Mouse (Mus musculus): Measurements from ENCODE around the gene Efna4.

Efna4 gene

DNA sequence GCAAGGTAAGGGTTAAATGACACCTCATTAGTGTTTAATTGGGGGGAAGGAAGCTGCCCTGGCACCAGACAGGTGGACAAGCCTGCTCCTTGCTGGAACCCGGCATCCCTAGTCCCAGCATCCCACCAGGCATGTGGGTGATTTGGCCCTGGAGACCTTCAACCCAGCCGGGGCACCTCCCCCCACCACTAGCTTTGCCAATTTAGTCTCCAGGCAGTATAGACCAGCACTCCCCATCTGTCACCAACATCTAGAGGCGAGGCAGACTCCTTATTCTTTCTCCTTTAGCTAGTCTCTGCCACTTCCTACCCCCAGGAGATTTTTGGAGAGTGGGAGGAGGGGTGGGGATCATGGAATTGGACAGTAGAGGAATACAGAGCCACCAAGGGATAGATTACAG is 7.5 kb downstream of the Efna4 start:
- no peak for DNase-seq (ENCODE audit: low read depth)

DNA sequence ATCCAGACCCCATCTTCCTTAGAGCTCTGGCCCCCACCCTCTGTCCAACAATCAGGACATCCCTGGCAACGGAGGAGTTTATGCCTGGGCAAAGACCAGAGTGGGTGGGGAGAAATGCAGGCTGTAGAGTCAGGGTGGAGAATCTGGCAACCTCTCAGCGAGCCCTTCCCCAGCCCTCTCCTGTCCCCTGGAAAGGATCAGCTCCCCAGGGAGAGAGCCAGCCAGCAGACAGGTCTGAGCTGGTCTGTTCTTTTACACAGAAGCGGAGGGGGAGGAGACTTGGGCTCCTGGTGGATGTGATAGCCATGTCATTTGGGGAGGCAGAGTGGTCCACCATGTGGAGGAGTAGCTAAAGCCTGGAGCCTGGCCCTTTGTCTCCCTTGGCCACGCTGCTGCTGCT is 9.2 kb downstream of the Efna4 start:
- DNase-seq (ENCODE audit: low read depth): no peak

DNA sequence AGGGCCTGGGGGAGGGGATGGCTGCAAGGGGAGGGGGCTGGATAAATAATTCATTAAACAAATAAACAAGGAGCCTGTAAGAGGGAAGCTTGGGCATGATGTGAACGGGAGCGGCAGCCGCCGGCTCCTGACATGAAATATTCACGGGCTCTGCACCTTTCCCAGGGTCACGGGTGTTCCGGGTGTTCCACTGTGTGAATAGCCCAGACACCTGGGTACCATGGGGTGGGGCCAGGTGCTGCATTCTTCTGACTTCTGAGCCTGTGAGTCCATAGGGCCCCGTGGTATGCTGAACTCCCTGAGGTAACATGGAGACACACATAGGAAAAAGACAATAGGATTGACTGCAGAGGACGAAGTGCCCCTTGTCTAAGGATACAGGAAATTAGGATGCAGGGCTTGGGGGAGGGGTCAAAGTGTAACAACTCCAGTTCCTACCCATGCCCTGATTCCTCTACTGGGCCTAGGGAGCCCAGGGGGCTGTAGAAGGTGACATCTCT is 10.4 kb downstream of the Efna4 start:
- no peak for DNase-seq (ENCODE audit: low read depth)

DNA sequence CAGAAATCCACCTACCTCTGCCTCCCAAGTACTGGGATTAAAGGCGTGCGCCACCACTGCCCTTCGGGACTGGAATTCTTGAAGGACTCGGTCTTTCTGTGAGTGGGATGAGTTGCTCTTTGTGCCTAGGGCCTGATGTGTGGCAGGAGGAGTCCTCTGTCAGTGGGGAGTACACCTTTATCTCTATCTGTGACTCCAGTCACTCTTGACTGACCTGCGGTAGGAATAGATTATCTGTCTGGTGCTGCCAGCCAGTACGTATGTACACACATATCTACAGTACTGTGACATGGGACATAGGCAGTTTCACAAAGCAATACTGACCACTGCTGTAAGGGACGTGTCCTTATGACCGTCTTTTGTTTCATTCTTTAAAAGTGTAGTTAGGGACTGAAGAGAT is 11.9 kb downstream of the Efna4 start:
- DNase-seq (ENCODE audit: low read depth): no peak

DNA sequence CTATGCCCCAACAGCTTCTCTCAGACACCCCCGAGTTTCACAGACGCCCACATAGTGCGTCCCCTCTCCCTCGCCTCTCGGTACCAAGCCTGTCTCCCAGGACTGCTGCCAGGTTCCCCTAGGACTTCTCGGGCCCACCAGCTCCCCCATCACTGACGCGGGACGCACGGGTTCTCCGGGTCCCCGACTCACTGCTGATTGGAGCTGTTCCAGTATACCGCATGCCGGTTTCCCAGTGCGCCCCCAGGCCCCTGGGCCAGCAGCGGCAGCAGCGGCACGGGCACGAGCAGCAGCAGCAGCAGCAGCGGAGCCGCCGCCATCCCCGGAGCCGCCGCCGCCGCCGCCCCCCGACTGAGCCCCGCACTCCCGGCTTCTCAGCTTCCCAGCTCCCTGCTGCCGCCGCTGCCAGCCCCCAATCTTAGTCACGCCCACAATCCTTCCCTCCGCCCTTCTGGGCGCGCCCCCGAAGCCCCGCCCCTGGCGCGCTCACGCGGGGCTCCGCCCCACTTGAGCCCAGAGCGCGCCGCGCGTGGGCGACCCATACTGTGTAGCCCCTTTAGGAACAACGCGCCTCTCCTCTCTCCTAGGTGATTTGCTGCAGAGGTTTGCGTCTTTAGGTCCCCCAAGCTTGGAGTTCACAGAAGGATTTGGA is 15.2 kb downstream of the Efna4 start, which contains the start of gene Efna3:
Gene Efna3 (minus strand): TSS at position 452 of the 652 bp plus-strand sequence.
- DNase-seq (ENCODE audit: low read depth): no peak

DNA sequence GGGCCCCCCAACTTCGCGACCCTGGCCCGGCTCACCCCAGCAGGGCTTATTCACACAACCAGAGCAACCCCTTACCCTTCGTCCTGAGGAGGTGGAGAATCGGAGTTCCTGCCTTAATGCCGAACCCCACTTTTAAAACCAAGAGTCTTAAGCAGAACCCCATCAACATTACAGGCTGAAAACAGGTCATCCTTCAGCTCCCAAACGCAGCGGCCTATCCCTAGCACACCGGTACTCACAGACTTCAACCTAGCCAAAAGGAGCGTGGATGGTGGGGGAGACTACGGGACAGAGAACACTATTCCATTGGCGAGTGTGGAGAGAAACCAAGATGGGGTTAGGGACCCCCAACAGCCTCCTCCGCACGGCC is 15.7 kb downstream of the Efna4 start:
- no peak for DNase-seq (ENCODE audit: low read depth)

DNA sequence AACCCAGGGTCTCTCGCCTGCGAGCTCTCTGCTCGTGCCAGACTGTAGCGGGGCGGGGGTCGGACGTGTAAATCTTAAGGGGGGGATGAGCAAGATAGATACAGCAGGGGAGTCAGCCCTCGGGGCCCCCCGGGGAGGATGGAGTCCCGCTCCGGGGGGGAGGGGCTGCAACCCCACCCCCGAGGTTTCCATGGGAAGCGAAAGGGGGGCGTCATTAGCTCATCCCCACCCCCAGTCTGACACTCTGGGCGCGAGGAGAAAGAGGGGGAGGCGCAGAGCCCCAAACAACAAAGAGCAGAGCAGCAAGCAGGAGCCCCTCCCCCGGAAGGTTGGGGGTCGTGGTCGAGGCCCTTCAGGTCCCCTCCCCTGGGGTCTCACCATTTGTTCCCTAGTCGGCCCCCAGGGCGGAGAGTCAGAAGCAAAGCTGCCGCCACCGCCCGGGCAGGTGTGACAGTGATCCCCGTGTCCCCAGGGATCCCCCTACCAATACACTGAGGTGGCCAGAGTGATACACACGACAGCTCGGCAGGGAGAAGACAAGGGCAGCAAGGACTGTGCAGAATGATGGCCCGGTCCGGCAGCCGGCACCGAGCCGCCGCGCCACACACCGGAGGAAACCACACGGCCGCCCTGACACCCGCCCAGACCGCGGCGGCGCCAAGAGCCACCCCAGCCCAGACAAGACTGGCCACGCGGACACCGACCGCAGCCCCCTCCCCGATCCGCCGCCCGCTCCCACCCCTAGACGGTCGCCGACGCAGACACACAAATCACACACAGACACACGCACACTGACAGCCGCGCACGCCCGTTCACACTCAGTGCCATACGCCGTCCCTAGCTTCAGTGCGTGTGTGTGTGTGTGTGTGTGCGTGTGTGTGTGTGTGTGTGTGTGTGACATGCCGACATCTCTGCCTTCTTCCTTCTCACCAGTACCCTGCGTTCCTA is 16.4 kb downstream of the Efna4 start:
- DNase-seq (ENCODE audit: low read depth): no peak

DNA sequence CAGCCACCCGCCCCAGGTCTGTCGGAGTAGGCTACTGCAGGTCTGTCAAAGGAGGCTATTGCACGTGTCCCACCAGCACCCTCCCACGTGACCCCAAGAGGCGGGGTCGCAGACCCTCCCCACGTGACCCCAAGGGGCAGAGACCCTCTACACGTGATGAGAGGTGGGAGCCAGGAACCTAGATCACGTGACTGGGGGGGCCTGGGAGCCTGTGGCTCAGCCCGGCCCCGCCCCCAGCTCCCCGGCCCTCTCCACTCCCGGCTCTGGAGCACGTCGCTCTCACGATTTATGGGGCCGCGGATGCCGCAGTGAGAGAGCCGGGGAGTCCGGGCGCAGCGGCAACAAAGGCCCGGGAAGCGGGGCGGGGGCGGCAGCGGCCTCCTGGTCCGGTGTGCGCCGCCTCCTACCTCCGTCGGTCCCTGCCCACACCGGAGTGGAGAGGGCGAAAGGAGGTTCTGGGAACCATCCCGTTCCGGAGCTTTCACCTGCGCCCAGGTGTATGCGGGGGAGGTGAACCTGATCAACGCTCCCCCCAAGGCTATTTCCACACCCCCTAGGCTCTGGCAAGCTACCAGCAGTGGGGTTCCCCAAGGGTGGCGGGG is 17.1 kb downstream of the Efna4 start:
- DNase-seq (ENCODE audit: low read depth): no peak

DNA sequence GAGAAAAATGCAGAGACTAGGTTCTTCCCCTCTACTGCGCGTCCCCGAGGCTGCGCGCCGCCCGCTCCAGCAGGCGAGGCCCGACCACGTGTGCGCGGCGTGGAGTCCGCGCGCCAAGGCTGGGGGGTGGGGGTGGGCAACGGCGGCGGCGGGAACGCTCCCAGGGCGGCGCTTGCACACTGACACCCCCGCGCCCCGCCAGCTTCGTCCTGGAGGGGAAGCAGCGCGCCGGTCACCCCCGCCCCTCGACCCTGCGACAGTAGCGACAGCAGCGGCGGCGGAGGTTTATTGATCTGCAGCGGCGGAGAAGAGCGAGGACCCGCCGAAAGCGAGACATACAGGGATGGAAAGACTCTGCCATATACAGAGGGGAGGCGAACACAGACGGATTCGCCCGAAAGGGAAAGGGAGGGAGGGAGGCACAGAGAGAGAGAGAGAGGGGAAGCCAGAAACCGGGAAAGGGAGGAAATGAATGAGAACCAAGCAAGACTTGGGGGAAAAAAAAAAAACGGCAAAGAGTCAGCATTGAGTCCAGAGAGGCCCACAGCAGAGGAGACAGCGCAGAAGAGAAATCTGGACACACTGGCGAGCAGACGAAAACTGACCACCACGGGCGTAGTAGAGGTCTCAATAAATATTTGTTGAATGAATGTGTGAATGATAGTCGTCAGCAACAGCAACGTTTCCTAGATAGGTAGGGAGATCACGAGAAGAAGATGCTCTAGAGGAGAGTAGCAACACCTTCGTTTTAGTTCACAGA is 18.1 kb downstream of the Efna4 start:
- DNase-seq (ENCODE audit: low read depth): no peak

DNA sequence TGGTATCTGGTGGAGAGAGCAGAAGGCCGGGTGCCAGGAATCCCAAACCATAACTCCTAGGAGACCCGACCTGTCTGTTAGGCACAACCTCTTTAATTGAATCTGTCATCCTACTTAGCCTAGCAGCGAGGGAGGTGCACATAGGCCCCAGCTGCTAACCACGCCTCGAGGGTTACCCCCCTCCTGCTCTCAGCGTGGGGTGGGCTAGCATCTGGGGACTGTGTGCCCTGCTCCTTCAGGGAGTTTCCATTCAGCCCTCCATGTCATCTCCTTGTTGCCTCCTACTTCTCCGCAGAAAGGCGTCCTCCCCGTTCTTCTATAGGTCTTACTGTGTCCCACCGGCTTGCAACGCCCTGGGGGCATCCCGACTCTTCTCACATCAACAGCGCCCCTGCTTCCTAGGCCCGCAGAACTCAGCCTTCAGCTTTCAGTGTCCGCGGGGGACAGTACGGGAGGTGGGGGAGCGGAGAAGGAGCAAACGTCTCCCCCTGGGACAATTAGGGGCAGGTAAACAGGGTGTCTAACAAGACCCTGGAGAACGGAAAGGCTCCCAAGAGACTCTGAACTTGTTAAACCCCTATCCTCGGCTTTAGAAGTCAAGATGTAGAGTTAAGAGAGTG is 18.7 kb downstream of the Efna4 start:
- no peak for DNase-seq (ENCODE audit: low read depth)

DNA sequence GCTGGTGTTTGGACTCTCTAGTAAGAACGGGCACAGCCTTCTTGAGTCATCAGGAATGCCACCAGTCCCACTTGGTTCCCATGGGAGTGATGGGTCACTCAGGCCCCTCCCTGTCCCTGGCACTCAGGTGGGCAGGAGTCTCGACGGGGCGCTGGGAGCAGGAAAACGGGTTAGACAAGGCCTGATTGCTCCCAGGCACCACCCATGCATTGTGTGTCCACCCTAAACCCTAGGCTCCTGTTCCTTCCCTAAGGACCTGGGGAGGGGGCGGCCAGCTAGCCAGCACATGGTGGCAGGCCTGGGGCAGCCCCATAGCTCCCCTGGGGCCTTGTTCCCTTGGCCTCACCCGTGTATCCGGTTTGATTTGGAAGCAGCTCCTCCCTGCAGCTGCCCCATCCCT is 19.5 kb downstream of the Efna4 start:
- no peak for DNase-seq (ENCODE audit: low read depth)

DNA sequence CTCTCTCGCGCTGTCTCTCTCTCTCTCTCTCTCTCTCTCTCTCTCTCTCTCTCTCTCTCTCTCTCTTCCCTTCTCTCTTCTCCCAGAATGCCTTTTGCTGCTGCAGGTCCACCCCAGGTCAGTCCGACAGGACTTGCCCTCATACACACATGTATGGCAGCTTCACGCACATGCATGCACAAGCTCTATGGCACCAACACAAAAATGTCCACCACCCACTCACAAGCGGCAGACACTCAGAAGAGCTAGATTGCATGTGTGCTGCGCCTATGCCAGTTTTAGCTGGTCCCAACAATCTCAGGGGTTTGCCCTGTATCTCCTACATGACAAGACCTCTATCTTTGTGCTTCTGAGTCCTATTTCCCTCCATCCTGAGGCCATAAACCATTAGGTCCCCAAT is 20.6 kb downstream of the Efna4 start:
- DNase-seq (ENCODE audit: low read depth): no peak

DNA sequence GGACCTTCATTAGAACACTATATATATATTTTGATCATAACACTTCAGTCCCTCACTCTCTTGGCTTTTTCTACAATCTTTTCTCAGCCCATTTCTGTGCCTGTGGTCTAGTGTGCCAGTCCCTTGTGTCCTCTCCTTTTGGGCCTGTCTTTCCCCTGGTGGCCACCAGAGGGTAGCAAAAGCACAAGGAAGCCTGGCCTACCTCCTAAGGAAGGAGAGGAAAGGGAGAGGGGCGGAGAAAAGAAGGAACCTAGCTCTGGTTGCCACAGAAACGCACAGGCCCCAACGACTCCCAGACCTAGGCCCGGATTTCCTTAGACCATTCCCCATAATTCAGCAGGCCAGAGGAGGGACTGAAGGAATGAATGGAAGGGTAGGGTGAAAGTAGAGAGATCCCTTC is 21.0 kb downstream of the Efna4 start:
- DNase-seq (ENCODE audit: low read depth): peak; percentile 59

DNA sequence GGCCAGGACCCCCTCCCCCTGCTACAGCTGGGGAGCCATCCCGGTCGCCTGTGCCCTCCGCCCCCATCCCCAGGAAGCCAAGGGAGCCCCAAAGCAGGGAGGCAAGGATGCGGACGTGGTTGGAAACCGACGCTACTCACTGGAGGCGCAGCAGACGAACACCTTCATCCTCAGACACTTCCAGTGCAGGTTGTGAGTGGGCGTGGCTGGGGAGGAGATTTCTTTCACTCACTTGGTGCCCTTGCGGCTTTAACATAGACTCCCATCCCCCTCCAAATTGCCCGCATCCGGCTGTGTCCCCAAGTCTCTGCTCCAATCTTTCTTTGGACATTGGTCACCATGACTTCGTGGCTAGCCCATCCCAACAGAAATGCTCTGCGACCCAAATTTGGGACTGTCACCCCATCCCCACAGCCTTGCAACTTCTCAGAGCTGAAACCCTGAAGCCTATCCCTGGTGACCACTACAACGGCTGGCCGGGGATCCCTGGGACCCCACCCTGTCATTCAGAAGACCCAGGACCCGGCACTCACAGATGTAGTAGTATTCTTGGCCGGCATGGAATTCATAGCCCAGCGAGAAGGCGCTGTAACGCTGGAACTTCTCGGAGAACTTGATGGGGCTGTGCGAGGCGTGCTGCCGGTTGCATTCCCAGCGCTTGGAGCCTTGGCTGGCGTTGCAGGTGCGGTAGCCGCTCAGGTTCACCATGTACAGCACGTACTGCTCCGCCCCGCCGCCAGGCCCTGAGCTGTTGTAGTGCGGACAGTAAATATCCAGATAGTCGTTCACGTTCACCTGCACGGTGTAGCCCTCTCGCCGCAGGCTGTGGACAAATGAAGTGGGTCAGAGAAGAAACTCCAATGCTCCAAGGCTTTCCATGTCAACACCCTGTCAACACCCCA is 21.6 kb downstream of the Efna4 start:
- no peak for DNase-seq (ENCODE audit: low read depth)

DNA sequence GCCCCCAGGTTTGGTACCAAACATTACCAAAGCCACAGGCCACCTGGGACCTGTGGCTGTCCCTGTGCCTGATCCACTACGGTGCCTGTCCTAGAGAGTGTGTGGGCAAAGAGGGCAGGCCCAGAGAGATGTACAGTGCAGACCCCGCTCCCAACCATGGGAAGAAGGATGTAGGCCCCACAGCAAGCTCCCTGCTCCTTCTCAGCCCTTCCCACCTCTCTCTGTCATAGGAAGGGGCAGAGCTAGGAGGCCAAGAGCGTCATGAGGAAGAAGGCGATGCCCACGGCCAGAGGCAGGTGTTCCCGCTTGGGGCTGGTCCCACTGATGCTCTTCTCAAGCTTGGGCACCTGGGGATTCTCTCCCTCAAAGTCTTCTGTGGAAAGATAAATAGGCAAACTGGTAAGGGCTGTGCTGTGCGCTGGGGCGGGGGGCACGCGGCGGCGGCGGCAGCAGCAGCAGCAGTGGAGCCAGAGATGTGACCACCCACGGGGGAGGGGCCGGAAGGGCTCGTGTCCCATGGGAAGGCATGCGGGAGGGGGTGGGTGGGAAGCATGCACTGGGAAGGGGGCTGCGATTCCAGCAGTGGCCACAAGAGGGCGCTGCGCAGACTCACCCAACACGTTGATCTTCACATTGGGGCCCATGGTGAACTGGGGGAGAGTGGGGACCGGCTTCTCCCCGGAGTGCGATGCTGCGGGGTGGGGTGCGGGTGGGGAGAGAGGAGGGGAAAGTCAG is 22.5 kb downstream of the Efna4 start:
- no peak for DNase-seq (ENCODE audit: low read depth)

DNA sequence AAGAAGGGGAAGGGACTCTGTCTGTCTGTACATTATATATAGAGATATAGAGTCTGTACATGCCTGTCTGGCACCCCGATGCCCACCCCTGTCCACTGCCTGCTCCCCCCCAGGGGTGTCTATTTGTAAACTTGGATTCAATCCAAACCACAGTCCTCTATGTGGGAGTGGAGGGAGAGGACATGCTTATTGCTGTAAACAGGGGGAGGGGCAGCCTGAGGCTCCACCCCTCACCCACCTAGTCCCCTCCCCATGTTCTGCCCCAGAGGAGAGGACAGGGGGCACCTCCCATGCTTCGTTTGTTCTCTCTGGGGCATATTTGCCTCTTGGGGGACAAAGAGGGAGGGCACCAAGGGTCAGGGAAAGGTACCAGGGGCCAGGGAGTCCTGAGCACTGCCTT is 23.0 kb downstream of the Efna4 start:
- DNase-seq (ENCODE audit: low read depth): no peak

DNA sequence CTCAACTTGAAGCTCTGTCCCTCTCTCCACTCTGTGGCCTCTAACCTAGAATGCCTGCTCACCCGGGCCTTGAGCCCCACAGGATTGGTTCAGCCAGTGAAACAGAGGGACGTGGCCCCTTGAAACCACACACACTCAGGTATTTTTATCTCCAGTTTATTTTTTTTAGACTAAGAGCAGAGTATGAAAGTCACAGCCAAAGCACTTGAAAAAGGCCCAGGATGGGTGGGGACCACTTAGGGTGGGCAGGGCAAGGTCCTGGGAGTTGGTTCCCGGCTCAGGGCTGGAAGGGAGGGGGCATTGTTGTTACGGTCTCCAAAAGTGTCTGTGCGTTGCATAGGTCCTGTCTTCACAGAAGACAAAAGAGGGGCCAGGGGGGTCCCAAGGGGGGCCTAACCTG is 23.5 kb downstream of the Efna4 start:
- DNase-seq (ENCODE audit: low read depth): no peak

DNA sequence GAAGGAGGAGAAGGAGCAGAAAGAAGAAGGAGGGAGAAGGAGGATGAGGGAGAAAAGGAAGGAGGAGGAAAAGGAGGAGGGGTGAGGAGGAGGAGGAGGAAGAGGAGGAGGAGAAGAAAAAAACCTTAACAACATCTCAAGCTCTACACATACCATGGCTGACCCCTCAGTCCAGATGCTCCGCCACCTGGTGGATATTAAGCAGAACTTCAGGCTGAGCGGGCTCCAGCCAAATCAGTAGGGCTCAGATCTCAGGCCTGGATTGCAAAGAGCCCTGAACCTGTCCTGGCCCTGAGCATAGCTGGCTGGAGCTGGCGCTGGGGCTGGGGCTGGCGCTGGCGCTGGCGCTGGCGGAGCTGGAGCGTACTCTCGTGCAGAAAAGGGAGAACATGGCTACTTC is 29.7 kb downstream of the Efna4 start:
- peak; percentile 55 for DNase-seq (ENCODE audit: low read depth)

DNA sequence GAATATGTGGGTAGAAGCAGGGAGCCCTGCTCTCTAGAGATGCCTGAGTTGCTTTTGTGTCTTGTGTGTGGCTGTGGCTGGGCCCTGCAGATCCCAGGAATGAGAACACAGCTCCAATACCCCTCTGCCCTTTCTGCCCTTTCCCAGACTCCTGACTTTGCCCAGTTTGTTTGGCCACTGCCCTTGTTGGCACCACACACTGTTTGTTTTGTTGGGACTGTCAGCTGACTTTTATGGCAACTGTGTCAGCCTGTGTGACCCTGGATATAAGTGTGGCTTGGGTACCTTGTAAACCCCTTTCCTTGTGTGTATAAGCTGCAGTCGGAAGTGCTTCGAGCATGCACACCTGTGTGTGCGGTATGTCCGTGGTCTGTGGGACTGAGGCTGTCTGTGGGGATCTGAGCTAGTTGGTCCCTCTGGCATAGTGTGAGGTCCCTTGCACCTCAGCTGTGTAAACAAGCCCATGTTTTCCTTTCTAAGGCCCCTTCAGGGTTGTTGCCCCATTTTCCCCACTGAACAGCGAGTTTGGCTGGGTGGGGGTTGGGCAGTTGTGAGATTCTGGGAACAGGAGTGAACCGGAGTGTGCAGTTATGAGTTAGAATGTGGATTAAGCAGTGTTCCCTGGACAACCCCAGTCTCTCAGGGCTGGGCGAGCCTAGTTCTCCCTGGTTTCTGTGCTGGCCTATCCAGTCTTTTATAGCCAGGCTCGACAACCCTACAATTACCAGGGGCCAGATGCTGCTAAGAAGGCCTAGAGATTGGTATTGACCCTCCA is 32.1 kb downstream of the Efna4 start:
- no peak for DNase-seq (ENCODE audit: low read depth)
